Mouse (Mus musculus) layer of hippocampus, adult 2 months (tissue): ENCODE measurements around the gene Rtp4. TPM values are rescaled to one million over a fixed set of nuclear protein-coding genes. Genes with fewer than 3 reads are reported as not detected.

ENCODE experiments used
- DNase-seq, 2 experiments: peaks; one replicate each; pipeline ENCODE4 v3.0.0; 2022; ENCODE audit warnings: low spot score in 2 of 2
- H3K27ac ChIP-seq: fragments of 200-600 bp; 2 replicates; pipeline ENCODE4 v1.8.1; 2022
- H3K4me3 ChIP-seq: fragments of 200-600 bp; 2 replicates; pipeline ENCODE4 v1.8.1; 2022; ENCODE audit warnings: mild to moderate bottlenecking
- CTCF ChIP-seq: fragments of 200-600 bp; conservative IDR thresholded peaks from 2 replicates; pipeline ENCODE4 v1.8.1; 2022; ENCODE audit warnings: antibody characterized with exemption, mild to moderate bottlenecking, moderate library complexity
- total RNA-seq, 2 experiments: library from RNA; stranded (reverse); gene quantifications; 2 replicates each; pipeline ENCODE4 v1.2.3; 2021

The Rtp4 gene
- total RNA-seq, 2 experiments from 2014 or later: 1.6 to 1.9 TPM

DNA sequence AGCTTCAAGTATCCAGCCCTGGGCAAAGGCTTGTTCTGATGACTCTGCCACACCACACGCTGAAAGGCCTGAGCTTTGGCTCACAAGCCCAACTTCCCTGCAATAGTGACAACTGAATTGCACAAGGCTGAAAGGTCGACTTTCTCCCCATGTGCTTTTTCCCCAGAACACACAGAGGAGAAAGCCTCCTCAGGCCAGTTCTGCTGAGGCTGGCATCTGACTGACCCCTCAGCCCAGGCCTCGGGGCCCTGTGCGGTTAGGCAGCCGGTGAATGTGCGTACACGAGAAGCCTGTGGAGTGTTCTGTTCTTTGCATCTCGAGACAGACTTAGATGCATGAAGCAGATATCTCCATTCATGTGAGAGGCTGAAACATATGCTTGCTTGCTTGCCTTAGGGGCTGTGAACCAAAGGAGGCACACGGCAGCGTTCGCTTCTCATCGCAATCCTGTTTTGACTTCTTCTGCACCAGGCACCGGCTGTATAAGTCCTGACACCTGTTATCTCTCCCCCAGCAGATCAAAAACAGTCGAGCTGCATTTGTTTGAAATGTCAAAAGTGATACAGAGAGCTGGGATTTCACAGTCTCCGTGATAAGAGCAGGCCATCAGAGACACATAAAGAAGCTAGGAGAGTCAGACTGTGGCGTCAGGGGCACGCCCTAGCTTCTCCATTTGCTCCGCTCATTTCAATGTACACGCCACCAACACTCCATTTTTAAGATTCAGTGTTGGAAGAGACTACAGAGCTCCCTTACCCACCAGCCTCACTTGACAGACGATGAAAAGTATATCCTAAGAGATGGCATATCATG is 2.1 kb upstream of the Rtp4 start:
- no peak for TF ChIP-seq CTCF
- peak in 1 of 2 experiments; percentile 47 for DNase-seq
- H3K4me3 ChIP-seq: peak overlapping the region; percentile 7; the same call in 1 of the 2 replicates
- H3K27ac ChIP-seq: peak overlapping the region; percentile 89

- TF ChIP-seq CTCF: no peak
- DNase-seq: peak in 1 of 2 experiments; percentile 30
- Histone ChIP-seq H3K27ac (peak overlapping the region; percentile 89), H3K4me3 (peak overlapping the region; percentile 62; the same call in 1 of the 2 replicates)
Observed at GRCm38 (mm10) chr16:23518567-23519369, 1.3 kb upstream of the Rtp4 start.

DNA sequence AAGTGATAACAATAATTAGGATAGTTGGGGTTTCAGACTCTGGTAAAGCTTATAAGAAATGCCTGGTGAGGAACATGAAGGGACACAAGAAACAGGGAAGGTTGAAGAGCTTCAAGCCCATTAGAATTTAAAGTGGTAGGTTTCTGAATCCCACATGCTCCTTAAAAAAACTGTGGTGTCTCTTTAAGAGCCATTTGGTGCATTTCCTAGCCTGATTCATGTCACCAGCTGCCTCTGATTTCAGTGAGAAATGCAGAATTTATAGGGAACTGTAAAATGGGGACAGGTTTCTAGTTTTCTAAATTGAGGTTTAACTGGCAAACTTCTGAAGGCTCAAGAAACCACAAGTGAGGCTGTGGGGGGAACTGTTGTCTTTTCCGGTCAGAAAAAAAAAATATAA is 320 bp upstream of the Rtp4 start:
- TF ChIP-seq CTCF: no peak
- DNase-seq: no peak
- H3K4me3 ChIP-seq: peak overlapping the region; percentile 62
- peak overlapping the region; percentile 89 for H3K27ac ChIP-seq

DNA sequence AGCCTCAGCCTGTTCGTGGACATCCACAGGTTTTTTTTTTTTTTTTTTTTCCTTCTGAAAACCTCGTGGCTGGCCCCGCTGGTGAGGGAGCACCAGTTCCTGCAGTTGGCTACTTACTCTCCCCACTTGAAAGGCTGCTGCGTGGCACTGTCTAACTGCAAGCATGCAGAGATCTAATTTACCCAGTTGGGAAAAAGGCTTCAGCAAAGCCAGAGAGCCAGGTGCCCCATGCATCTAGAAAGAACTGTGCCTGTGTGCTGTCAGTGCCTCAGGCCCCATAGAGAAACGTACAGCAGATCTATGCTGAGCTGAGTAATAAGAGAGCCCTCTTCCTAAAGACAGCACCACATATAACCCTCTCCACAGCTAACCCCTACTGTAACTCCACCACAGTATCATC is 1.0 kb downstream of the Rtp4 start:
- no peak for DNase-seq
- no peak for TF ChIP-seq CTCF
- Histone ChIP-seq H3K27ac (peak overlapping the region; percentile 89; the same call in 1 of the 2 replicates), H3K4me3 (no peak overlapping the region; the same call in 1 of the 2 replicates)

DNA sequence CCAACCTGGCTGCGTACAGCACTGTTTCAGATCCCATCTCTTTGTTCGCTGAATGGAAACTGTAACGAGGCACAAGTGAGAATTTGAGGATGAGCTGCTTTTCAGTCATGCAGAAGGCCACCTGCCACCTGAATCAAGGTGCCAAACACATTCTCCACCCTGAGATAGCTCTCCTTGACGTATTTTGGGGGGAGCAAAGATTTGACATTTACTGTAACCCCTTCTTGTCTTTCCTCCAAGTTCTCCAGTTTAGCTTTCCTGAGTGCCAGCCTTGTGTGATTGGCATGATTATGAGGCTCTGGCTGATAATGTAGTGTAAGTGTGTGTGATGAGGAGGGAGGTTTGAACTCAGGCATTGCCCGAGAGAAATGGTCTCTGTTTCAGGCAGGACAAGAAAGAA is 2.0 kb downstream of the Rtp4 start:
- H3K27ac ChIP-seq: no peak overlapping the region
- no peak for DNase-seq
- H3K4me3 ChIP-seq: no peak overlapping the region
- no peak for TF ChIP-seq CTCF

GRCm38 (mm10) chr16:23529186-23529585 is 9.1 kb downstream of the Rtp4 start:
- DNase-seq: no peak
- no peak for TF ChIP-seq CTCF
- no peak overlapping the region for H3K4me3 ChIP-seq
- H3K27ac ChIP-seq: no peak overlapping the region

DNA sequence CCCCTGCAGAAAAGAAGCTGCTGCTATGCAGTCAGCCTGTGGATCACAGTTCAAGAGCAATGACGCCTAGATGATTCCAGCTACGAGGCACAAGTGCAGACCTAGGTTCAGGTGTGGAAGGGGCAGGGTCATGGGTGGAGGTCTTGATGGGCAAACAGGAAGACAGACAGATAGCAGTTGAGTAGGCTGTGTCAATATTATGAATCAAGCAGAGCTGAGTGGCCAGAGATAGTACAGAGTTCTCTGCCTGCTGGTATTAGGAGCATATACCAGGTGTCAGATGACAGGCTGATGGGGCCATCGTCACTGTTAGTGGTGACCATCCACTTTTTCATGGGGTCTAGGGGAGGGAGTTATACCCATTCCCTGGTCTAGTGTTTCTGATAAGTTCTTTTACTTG is 13.6 kb downstream of the Rtp4 start:
- Histone ChIP-seq H3K27ac (no peak overlapping the region), H3K4me3 (no peak overlapping the region)
- no peak for TF ChIP-seq CTCF
- no peak for DNase-seq

DNA sequence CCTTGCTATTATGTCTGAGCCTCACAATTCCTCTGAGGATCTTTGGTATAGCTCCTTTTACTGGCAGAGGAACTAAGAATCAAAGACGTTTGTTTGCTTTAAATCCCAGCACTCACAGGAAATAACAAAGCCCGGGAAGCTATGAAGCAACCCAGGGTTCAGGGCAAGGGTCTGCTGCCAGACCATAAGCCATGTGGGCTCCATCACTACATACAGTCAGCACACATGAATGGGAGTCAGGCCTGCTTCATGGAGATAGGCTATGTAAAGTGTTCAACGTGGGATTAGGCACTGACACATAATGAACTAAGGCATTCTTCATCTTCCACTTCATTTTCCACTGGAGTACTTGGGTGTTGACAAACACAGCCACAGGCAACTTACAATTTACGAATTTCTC is 21.0 kb downstream of the Rtp4 start:
- DNase-seq: no peak
- TF ChIP-seq CTCF: no peak

GRCm38 (mm10) chr16:23542866-23543265 is 22.8 kb downstream of the Rtp4 start:
- no peak for DNase-seq
- Histone ChIP-seq H3K4me3 (no peak overlapping the region), H3K27ac (no peak overlapping the region)
- TF ChIP-seq CTCF: no peak

More for the DNA sequence above, 21.0 kb downstream of the Rtp4 start:
- Histone ChIP-seq H3K27ac (no peak overlapping the region), H3K4me3 (no peak overlapping the region)

DNA sequence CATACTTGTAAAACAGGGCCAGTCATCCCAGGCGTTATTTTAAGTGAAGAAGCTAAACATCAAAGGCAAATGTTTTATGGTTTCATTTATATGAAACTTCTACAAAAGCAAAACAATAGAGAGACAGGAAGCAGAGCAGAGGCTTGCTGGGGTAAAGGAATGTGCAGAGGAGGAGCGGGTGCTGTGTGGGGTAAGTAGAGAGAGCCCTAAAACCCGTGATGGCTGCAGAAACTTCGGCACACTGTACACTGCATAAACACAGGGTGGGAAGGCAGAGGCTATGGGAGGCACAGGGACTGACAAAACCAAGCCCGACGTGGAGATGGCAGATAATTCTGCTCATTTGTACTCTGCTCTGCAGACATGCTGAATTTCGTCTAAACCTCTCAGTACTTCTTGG is 24.3 kb downstream of the Rtp4 start:
- no peak for TF ChIP-seq CTCF
- no peak overlapping the region for H3K4me3 ChIP-seq
- no peak overlapping the region for H3K27ac ChIP-seq
- no peak for DNase-seq

- no peak overlapping the region for H3K4me3 ChIP-seq
- DNase-seq: no peak
- H3K27ac ChIP-seq: no peak overlapping the region
- peak; percentile 65 for TF ChIP-seq CTCF
Observed at GRCm38 (mm10) chr16:23547783-23548182, 27.7 kb downstream of the Rtp4 start.

GRCm38 (mm10) chr16:23550346-23550980 is 30.4 kb downstream of the Rtp4 start:
- peak; percentile 92 for TF ChIP-seq CTCF
- Histone ChIP-seq H3K4me3 (no peak overlapping the region), H3K27ac (no peak overlapping the region)
- peak; percentile 67 to 73 for DNase-seq
